Mouse (Mus musculus): ENCODE results near the gene Gprin1.

DNA sequence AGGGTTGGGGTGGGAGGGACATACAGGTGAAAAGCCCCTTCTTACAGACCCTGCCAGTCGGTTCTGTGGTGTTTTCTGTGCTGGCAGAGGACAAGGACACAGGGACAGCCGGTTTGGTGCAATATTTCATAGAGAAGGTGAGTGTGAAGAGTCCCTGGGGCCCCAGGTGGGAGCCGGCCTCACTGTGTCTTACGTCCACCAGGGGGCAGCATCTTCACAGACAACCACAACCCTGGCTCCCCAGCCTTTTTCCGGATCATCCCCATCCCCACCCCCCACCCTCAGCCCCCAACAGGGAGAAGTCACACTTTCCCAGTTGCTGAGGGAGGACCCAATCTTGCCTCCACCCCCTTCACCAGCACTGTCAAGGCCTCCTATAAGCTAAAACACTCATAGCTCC is 32.8 kb downstream of the Gprin1 start:
- TF ChIP-seq GATA1 (IDR thresholded peaks at IDR 0.05; ENCODE audit: low read length) = no peak
- TF ChIP-seq TAL1 (IDR thresholded peaks at IDR 0.05; ENCODE audit: low read length) = no peak

Measured in erythroblast, embryonic 14.5 days (primary cell).